Mouse (Mus musculus) MN1 (cell line): Measurements from ENCODE around the gene Hip1r.
A peak's percentile ranks its signal among the peaks of the same experiment; 100 is the strongest.

Experiments
- DNase-seq: peaks from one replicate; pipeline ENCODE4 v3.0.0-alpha.2; 2016; ENCODE audit warnings: low spot score

The Hip1r gene

DNA sequence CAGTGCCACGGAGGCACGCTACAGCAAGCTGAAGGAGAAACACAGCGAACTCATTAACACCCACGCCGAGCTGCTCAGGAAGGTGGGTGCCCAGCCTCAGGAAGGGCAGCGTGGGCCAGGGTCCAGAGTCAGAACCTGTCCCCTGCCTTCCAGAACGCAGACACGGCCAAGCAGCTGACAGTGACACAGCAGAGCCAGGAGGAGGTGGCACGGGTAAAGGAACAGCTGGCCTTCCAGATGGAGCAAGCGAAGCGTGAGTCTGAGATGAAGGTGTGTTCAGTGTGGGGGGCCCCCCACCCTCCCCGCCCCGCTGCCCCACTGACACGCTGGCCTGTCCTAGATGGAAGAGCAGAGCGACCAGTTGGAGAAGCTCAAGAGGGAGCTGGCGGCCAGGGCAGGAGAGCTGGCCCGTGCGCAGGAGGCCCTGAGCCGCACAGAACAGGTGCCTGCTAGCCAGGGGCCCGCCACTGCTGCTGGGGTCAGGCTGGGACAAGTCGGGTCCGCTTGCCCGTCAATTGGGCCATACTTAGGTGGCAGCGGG lies 23.9 kb downstream of the Hip1r start:
- no peak for DNase-seq

DNA sequence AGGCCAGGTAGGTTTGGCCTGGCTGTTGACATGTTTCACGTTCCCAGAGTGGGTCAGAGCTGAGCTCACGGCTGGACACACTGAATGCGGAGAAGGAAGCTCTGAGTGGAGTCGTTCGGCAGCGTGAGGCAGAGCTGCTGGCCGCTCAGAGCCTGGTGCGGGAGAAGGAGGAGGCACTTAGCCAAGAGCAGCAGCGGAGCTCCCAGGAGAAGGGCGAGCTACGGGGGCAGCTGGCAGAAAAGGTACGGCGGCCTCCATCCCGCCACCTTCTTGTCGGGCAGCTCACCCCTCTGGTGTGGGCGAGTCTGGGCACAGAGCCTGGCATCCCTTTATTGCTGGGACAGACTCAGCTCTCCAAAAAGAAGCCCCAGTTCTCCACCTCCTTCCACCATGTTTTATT lies 24.4 kb downstream of the Hip1r start:
- no peak for DNase-seq

DNA sequence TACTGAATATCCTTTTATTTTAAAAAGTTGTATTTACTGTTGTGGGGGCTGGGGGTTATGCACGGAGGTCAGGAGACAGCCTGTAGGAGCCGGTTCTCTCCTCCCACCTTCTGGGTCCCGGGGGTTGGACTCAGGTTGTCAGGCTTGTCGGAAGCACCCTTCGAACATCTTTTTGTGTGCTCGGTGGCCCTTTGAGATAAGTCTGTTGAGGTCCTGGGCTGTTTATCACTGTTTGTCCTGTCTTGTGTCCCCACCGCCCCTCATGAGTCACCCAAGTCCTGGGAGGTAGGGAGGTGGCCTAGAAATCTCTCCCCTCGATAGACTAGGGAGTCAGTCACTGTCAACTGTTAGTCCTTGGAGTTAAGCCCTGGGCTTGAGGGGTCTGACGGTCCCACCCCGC lies 24.9 kb downstream of the Hip1r start:
- no peak for DNase-seq

DNA sequence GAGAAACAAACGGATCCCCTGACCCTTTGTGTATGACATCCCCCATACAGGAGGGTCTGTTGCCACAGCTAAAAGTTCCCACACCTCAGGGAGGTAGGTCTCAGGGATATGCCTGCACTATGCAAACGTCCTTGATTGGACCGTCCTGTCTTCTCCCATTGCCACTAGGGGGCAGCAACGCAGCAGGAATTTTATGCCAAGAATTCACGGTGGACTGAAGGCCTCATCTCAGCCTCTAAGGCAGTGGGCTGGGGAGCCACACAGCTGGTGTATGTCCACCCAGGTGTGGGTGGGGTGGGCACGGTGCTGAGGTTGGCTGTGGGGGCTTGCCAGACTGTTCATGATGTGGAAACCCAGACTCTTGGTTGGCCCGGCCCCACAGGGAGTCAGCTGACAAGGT lies 27.4 kb downstream of the Hip1r start:
- peak; percentile 93 for DNase-seq

DNA sequence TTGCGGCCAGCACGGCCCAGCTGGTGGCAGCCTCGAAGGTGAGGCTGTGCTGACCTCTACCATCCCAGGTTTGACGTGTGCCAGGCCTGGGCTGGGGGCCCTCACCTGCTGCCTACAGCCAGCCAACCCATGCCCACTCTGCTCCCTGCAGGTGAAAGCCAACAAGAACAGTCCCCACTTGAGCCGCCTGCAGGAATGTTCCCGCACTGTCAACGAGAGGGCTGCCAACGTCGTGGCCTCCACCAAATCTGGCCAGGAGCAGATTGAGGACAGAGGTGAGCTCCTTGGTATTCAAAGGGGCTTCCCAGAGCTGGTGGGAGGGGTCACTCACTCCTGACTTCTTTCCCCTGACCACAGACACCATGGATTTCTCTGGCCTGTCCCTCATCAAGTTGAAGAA lies 27.8 kb downstream of the Hip1r start:
- DNase-seq, result no peak

DNA sequence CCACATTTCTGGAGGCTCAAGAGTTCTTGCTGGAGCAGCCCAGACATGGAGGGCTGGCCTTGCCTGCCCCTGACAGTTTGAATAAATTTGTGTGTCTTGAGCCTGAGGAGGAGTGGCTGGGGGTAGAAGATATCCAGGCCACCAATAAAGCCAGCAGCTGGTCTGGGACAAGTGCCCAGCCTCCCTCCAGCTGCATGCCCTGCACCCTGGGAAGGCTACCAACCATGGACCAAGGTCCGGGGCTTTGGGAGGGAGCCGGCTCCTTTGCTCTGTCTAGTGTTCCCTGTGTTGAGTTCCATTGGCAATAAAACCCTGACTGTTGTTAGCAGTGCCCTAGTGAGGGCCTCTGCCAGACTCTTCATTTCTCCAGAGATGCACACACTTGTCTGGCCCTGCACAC lies 29.4 kb downstream of the Hip1r start:
- peak; percentile 87 for DNase-seq

DNA sequence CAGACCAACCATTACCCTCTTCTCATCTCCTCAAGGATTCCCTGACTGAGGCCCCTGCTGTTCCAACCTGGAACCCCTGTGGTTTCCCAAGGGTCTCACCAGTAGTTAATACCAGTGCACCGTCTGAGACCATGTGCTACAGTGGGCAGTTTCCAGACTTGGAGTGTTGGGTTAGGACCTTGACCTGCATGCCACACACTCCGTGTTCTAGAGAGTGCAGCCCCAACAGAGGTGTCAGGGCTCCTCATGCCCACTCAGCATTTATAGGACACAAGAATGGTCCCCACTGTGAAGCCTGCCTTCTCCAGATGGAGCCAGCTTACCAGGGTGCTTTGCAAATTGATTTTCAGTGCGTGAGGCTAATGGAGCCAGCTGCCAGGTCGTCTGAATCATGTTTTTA lies 29.9 kb downstream of the Hip1r start:
- no peak for DNase-seq

DNA sequence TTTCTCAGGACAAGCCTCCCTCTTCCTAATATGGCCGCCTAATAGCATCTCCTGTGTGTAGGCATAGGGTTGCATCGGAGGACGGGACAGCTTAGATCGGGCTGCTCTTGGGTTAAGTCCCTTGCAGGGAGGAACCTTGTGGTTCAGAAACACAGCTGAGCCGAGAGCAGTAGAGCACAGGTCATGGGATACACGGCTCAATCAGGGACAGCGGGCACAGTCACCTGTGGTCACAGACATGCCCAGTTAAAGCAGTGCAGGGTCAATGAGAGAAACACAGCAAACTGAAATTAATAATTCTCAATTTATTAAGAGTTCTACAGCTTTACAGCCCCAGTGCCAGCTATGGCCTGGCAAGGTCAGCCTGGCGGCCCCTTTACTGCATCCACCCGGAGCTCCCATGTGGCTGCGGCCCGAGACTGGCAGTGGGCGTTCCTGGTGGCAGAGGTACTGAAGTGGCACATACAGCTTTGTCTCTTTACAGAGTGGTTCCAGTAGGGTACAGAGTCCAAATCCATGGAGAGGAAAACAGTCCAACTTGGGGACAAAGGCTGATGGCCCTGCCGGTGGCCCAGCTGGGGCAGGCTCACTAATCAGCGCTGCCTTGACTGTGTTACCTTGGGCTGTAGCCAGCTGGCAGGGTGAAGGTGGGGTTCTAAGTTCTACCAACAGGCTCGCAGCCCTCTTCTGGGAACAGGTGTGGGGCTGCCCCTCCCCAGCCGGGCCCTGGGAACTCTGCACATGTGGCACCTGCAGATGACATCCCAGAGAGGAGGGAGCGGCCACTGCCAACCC lies 31.1 kb downstream of the Hip1r start:
- no peak for DNase-seq

DNA sequence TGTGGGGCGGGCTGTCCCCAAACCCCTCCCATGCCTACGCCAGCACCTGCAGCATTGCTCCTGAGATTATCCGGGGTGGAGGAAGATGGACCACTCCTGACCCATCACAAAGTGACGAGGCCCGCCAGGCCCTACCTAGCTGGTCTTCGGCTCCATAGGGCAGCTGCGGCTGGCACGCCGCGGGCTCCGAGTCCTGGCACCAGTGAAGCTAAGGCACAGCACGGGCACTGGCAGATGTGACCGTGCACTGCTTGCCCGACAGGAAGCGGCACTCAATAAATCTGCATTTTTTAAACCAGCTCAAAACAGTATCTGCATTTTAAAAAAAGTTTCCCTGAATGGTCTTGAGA lies 31.7 kb downstream of the Hip1r start:
- no peak for DNase-seq

DNA sequence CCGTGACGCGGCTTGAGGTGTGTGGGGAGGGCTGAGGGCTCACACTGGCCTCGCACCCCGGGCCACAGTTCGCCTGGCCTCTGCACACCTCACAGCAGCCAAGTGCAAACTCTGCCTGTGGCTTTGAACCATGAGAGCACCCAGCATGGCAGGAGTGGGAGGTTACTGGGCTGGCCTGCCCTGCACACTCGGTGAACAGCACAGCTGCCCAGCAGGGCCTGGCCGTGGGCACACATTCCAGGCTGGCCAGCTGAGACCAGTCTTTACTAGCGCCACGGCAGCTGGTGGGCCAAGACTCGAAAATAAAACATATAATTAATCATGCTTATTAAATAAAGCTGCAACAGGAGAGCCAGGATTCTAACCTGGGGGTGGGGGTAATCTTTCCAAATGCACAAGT lies 32.2 kb downstream of the Hip1r start:
- DNase-seq, result peak; percentile 49

DNA sequence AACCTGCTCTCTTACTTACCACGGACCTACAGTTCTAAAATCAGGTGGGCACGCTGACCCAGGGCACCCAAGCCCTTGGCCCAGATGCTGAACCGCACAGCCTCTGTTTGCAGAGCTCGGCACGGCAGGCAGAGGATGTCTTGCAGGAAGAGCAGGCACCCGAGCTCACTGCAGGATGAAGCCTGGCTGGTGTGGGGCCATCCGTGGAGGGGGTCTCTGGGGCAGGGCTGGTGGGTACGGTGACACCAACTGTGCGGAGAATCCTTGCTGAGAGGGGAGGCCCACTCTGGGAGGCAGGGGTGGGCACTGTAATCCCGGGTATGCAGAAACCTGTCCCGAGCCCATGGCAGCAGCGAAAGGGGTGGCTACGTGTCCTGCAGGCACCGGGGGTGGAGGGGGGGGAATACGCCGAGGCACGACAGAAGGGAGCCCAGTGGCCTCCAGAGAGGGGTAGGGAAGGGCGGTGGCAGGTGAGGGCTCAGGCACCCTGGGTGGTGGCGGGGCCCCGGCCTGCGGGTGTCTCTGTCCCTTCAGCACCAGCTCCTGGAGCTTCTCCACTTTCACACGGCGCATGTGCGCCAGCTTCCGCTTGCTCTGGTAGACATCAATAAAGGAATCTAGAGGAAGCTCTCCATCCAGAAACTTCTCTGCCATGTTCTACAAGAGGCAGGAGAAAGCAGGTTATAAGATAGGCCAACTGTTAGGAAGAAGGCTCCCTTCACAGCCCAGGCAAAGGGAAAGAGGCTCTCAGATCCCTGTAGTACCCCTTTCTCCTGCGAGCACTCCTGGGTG lies 32.9 kb downstream of the Hip1r start:
- no peak for DNase-seq

DNA sequence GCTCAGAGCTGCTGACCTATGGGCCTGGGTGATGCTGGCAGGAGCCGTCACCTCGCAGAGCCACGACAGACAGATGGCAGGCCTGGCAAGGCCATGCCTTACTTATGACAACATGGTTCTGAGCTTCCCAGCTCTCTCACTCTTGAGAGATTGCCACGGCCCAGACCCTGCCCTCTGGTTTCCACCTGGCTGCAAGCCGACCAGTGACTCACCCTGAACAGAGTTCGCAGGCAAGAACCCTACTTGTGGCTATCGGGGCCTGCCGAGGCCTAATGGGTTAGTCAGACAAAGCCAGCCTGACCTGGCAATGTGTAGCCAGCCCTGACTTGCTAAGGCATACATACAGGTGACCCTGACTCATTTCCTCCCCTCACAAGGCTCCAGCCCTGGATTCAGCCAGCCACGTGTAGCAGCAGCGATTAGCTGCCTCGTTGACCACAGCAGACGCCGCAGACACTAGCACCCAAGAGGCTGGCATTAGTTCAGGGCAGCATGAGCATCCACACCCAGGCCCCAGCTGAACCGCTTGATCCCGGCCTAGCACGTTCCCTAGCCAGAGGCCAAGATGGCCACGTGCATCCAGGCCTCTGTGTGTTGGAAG lies 33.6 kb downstream of the Hip1r start:
- peak; percentile 98 for DNase-seq

DNA sequence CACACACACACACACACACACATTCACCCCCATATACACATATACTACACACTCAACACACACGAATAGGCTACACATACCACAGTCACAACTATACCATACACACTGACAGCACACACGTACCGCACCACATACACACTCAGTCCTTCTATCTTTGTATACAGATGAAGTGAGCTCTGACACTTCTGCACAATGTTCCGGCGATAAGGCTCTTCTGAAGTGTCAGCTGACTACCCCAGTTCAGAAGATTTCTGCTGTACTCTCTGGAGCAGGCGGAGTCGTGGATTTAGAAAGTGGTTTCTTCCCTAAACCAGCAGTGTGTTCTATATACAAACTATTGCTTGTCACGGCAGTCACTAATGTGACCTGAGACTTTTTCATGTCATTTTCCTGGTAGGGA lies 36.6 kb downstream of the Hip1r start:
- no peak for DNase-seq

DNA sequence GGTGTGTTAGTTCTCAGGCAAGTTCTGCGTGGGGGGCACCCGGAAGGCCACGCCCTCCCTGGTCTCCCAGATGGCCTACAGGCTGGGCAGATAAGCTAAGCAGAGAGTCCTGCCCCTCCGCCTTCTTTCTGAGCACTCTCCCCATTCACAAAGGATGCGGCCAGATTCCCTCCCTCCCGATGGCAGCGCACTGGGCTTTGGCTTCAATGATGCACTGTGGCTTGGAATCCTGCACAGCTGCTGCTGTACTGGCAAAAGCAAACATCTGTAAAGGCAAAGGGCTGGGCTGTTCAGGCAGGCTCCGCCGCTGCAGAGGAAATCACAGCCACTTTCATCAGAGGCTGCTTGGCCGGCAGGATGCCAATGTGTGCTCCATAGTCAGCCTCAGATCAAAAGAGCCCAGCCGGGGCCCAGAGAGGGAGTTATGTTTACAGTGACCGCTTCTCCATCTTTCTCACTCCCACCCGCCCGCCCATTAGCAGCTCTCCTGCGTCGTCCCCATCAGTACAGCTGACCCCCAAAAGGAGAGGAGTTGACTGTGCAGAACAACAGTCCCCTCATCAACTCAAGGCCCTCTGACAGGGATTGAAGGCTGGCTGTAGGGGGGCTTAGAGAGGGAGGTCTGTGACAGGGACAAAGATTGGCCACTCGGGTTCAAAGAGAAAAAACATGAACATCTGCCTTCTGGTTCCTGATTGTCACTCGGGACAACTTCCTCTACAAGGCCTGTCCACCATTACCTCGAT lies 37.7 kb downstream of the Hip1r start:
- no peak for DNase-seq

DNA sequence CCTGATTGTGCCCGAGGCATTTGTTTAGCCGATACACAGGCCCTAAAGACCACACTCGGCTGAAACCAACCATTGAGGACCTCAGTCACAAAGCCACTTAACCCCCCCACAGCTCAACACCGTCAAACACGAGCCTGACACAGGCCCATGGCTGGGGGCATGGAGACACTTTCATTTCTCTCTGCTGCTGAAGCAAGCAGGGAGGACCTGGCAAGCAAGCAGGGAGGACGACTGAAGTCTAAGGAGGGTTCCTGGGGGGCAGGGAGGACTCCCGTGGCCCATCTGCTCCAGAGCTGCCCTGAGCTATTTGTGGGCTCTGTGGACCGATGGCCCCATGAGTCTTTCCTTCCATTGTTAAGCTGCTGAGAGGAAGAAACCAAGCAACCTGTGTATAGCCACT lies 38.5 kb downstream of the Hip1r start:
- no peak for DNase-seq

DNA sequence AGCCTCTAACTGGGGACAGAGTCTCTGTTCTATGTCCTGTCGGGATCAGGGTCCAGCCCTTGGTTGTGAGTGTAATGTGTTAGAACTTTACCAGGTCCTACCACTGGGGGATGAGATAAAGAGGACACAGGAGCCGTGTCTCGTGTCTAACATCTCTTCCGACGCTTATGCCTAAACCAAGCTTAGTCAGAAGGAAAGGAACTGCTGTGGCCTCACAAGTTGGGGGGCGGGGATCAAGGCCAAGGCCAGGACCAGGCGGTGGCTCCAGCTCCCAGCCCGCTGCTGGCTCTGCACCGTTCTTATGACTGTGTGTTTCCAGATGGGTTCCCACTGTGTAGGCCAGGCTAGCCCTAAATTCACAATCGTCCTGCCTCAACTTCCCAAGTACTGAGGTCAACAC lies 39.5 kb downstream of the Hip1r start:
- no peak for DNase-seq

DNA sequence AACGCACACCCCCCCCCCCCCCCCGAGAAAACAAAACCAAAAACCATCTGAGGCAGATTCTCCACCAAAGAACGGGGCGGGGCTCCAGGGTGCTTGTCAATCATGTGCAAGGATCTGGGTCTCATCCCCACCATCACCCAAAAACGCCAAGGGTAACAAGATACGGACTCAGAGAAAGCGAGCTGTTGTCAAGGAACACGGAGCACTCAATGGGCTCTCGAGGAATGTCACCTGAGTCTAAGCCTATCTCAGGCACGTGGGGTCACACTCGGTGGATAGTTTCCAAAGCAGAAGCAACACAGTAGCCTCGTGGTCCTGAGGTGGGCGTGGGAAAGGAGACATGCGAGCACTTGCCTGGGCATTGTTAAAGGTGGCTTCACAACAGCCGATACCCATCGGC lies 40.3 kb downstream of the Hip1r start:
- DNase-seq, result no peak

DNA sequence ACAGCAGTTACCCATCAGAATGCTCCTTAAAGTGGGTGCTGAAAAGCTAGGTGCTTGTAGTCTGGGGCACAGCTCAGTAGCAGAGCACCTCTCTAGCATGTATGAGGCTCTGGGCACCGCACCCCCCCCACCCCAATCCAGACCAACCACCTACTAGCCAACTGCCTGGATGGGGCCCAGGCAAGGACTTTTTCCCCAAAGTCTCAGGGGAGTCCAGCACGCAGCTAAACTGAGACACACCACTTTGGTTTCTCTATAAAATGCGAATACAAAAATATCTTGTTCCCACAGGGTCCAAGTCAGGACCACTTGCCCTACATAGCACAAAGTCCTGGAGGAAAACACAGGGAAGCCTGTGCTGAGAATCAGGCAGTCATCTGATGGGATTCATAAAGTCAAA lies 40.8 kb downstream of the Hip1r start:
- DNase-seq, result no peak

DNA sequence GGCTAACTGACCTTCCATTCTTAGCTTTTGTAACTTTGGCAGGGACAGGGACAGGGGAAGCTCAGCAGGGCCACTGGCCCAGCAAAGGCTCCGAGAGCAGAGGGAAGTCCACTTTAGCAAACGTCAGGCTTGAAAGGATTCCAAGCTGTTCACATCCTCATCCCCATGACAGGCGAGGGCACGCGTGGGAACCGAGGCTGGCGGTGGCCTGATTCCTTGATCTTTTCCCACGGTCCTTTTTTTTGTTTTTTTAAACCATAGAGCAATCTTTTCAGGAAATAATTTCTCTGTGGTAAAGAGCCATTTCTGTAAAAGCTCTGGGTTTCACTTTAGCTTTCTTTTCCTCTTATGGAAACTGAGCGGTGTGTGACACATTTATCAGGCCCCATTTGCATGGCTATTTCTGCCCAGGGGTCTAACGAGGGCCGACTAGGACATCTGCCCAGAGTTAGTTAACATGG lies 41.4 kb downstream of the Hip1r start:
- no peak for DNase-seq

DNA sequence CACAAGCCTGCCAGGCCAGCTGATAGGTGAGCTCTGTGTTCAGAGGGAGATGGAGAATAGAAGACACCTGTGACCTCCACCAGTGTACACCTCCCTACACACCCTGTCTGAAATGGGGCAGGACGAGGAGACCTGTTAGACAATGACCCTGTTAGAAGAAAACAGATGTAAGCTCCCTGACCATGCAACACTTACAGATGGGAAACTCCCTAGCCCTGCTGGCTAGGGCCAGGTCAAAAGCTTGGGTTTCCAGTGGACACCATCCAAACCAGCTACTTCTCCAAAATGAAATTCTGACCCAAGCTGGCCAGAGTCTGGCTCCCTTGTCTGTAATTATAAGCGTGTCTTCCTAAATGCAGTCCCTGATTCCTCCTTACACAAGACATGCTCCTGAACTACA lies 42.3 kb downstream of the Hip1r start:
- DNase-seq, result no peak

DNA sequence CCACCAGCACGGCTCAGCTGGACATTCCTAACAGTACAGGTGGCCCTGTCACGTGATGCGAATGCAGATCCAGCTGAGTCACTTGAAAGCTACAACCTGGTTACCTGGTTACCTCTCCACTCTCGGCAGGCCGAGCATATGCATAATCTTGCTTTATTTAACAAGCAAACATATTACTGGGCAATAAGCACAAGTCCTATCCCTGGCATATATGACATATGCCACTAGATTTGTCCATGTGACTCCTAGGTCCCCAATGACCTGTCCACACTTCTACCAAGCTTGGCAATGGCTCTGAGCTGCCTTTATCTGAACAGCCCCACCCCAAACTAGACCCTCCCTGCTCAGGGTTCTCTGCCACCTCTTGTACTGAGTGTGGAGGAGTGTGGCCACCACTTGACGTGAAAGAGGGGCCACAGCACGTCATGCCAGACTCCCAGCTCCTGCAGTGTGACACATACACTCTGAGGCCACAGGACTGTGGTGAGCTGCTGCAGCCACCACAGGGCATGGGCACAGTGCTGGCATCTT lies 42.9 kb downstream of the Hip1r start:
- DNase-seq, result no peak

DNA sequence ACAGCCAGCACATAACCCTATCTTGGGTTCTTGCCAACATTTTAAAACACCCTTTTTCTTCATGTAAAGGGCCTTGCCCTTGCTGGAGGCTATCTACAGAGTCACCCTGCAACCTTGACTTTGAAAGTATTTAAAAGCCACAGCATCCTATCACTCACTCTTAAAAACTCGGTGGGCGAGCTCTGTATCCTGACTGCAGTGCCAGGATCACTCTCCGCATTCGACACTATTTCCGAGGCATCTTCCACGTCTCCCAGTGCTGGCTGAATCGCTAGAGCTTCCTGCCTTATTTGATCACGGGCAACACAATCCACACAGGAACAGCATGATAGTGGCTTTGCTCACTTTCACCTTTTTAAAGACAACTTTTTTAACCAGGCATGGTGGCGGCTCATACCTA lies 44.5 kb downstream of the Hip1r start:
- no peak for DNase-seq
